Mouse (Mus musculus): ENCODE data around the gene Flywch1.

- no peak for TF ChIP-seq CTCF (IDR thresholded peaks at IDR 0.05; ENCODE audit: low read depth)
- no peak for TF ChIP-seq EP300 (optimal IDR thresholded peaks at IDR 0.05)
These were observed 48.9 kb downstream of the Flywch1 start, which contains the start of gene 1520401A03Rik for GRCm38 (mm10) chr17:23722376-23723125.
